Mouse (Mus musculus) heart, embryonic 11.5 days (tissue): ENCODE measurements around the gene Slc43a3. TPM values are rescaled to one million over a fixed set of nuclear protein-coding genes. Genes with fewer than 3 reads are reported as not detected.

Source experiments
- ATAC-seq: fragments of 200-750 bp; cut with Nextera tagmentation; replicated peaks from 2 replicates; pipeline ENCODE4 v1.8.0; 2017; ENCODE audit warnings: moderate library complexity; ENCODE audit not compliant: insufficient number of reproducible peaks, low FRiP score, low TSS enrichment
- H3K27ac ChIP-seq: fragments of 300-500 bp; sonication (generic); 2 replicates; pipeline ENCODE4 v1.5.1; 2014; ENCODE audit warnings: mild to moderate bottlenecking, low read depth, low read length
- H3K27me3 ChIP-seq: fragments of 300-500 bp; sonication (generic); 2 replicates; pipeline ENCODE4 v1.6.1; 2014; ENCODE audit warnings: mild to moderate bottlenecking, low read length, mixed read lengths; ENCODE audit not compliant: control insufficient read depth, insufficient read depth
- H3K36me3 ChIP-seq: fragments of 300-500 bp; sonication (generic); 2 replicates; pipeline ENCODE4 v1.6.1; 2014; ENCODE audit warnings: mild to moderate bottlenecking, low read length, moderate library complexity, mixed read lengths; ENCODE audit not compliant: control insufficient read depth, insufficient read depth
- H3K4me1 ChIP-seq: fragments of 300-500 bp; sonication (generic); 2 replicates; pipeline ENCODE4 v1.6.1; 2014; ENCODE audit warnings: low read length; ENCODE audit not compliant: control insufficient read depth, insufficient read depth
- H3K4me2 ChIP-seq: fragments of 300-500 bp; sonication (generic); 2 replicates; pipeline ENCODE4 v1.6.1; 2014; ENCODE audit warnings: mild to moderate bottlenecking, moderate library complexity
- H3K4me3 ChIP-seq: fragments of 300-500 bp; sonication (generic); 2 replicates; pipeline ENCODE4 v1.5.1; 2014; ENCODE audit warnings: low read depth, low read length
- H3K9ac ChIP-seq: fragments of 300-500 bp; sonication (generic); 2 replicates; pipeline ENCODE4 v1.6.1; 2014; ENCODE audit warnings: mild to moderate bottlenecking, low read depth, low read length, moderate library complexity
- H3K9me3 ChIP-seq: fragments of 300-500 bp; sonication (generic); replicated peaks from 2 replicates; pipeline ENCODE4 v1.6.1; 2016; ENCODE audit warnings: low read length; ENCODE audit not compliant: control insufficient read depth
- WGBS: fragments of 180-500 bp; shearing (Covaris S2); extraction: QIAGEN DNeasy Blood & Tissue Kit; methylation state at CpG from one replicate; pipeline ENCODE4 v1.1.7; 2014; ENCODE audit not compliant: insufficient replicate concordance; 5-methylcytosine and 5-hydroxymethylcytosine counted together
- polyA plus RNA-seq: library from polyadenylated mRNA; unstranded; fragments of >200 nt; fragmentation: Nextera tagmentation; extraction: Ambion mirVana; gene quantifications from 2 replicates; pipeline ENCODE4 v1.2.1, GENCODE M21; 2014

The Slc43a3 gene
- polyA plus RNA-seq = 48.2 and 52.5 TPM in 2 replicates

- Histone ChIP-seq H3K9me3 (no peaks in the 10 kb centered on the region), H3K9ac (peak within 1 kb of the TSS; percentile 78), H3K4me3 (peak within 1 kb of the TSS; percentile 59), H3K27ac (peak within 1 kb of the TSS; percentile 91), H3K27me3 (no peaks in the 10 kb centered on the region), H3K4me2 (peak within 1 kb of the TSS; percentile 71), H3K36me3 (no peaks in the 10 kb centered on the region), H3K4me1 (peaks cover 12% of the 10 kb centered on the region)
- ATAC-seq = peak; percentile 85
- 14% methylated on average over 38 of the region's 38 CpGs for WGBS
Observed at GRCm38 (mm10) chr2:84936474-84937429, at the start of gene Slc43a3. Slc43a3 (plus strand) TSS chr2:84936579.

GRCm38 (mm10) chr2:84886821-84887281 is 49.5 kb upstream of the Slc43a3 start:
- peak overlapping the region; percentile 72 for H3K4me2 ChIP-seq
- no peak overlapping the region for H3K27ac ChIP-seq
- H3K4me1 ChIP-seq = peaks cover 34% of the 10 kb centered on the region
- peaks cover 83% of the 10 kb centered on the region for H3K27me3 ChIP-seq
- H3K9ac ChIP-seq = peak overlapping the region; percentile 49; the same call in 1 of the 2 replicates
- H3K4me3 ChIP-seq = peak overlapping the region; percentile 60
- no peaks in the 10 kb centered on the region for H3K36me3 ChIP-seq
- ATAC-seq = 0 out of 2 replicates have a peak, but pooled peaks have one; percentile 12
- under 1% methylated on average over 34 of the region's 39 CpGs for WGBS
- H3K9me3 ChIP-seq = no peaks in the 10 kb centered on the region

GRCm38 (mm10) chr2:84887411-84888271 is 48.7 kb upstream of the Slc43a3 start:
- WGBS = under 1% methylated on average over 58 of the region's 58 CpGs
- Histone ChIP-seq H3K27ac (no peak overlapping the region), H3K9ac (no peak overlapping the region), H3K9me3 (no peaks in the 10 kb centered on the region), H3K4me1 (peaks cover 33% of the 10 kb centered on the region), H3K4me2 (peak overlapping the region; percentile 72), H3K4me3 (peak overlapping the region; percentile 60), H3K36me3 (no peaks in the 10 kb centered on the region), H3K27me3 (peaks cover 80% of the 10 kb centered on the region)
- no peak for ATAC-seq

- Histone ChIP-seq H3K4me1 (peaks cover 24% of the 10 kb centered on the region), H3K27ac (no peak overlapping the region), H3K9me3 (no peaks in the 10 kb centered on the region), H3K36me3 (no peaks in the 10 kb centered on the region), H3K4me3 (peak overlapping the region; percentile 60), H3K27me3 (peaks cover 77% of the 10 kb centered on the region), H3K4me2 (peak overlapping the region; percentile 58), H3K9ac (no peak overlapping the region)
- WGBS = 3% methylated on average over 28 of the region's 28 CpGs
- ATAC-seq = no peak
Observed at GRCm38 (mm10) chr2:84888657-84889315, 47.6 kb upstream of the Slc43a3 start.

- WGBS = 15% methylated on average over 14 of the region's 14 CpGs
- Histone ChIP-seq H3K9me3 (no peaks in the 10 kb centered on the region), H3K4me2 (peak overlapping the region; percentile 58), H3K4me1 (peaks cover 24% of the 10 kb centered on the region), H3K27me3 (peaks cover 70% of the 10 kb centered on the region), H3K27ac (no peak overlapping the region), H3K9ac (no peak overlapping the region), H3K4me3 (peak overlapping the region; percentile 30), H3K36me3 (no peaks in the 10 kb centered on the region)
- ATAC-seq = no peak
Observed at GRCm38 (mm10) chr2:84889316-84890044, 46.9 kb upstream of the Slc43a3 start.

- no peak overlapping the region for H3K9ac ChIP-seq
- H3K4me3 ChIP-seq = no peak overlapping the region
- no peaks in the 10 kb centered on the region for H3K9me3 ChIP-seq
- 0 out of 2 replicates have a peak, but pooled peaks have one; percentile 44 for ATAC-seq
- H3K4me2 ChIP-seq = no peak overlapping the region
- H3K27me3 ChIP-seq = peaks cover 65% of the 10 kb centered on the region
- H3K27ac ChIP-seq = no peak overlapping the region
- peaks cover 24% of the 10 kb centered on the region for H3K4me1 ChIP-seq
- WGBS = under 1% methylated on average over 5 of the region's 5 CpGs
- no peaks in the 10 kb centered on the region for H3K36me3 ChIP-seq
Observed at GRCm38 (mm10) chr2:84890045-84890340, 46.4 kb upstream of the Slc43a3 start.

- Histone ChIP-seq H3K9ac (no peak overlapping the region), H3K36me3 (no peaks in the 10 kb centered on the region), H3K4me3 (no peak overlapping the region), H3K4me1 (peaks cover 9% of the 10 kb centered on the region), H3K9me3 (no peaks in the 10 kb centered on the region), H3K27ac (no peak overlapping the region), H3K4me2 (no peak overlapping the region), H3K27me3 (peaks cover 31% of the 10 kb centered on the region)
- WGBS = 50% methylated on average over 6 of the region's 6 CpGs
- no peak for ATAC-seq
Observed at GRCm38 (mm10) chr2:84893359-84893758, 43.0 kb upstream of the Slc43a3 start.
